Mouse (Mus musculus) forebrain, embryonic 14.5 days (tissue): ENCODE measurements around the gene Olfr68. TPM values are rescaled to one million over a fixed set of nuclear protein-coding genes. Genes with fewer than 3 reads are reported as not detected.

Experiments used
- polyA plus RNA-seq: library from polyadenylated mRNA; unstranded; fragments of >200 nt; fragmentation: Nextera tagmentation; extraction: Ambion mirVana; gene quantifications from 2 replicates; pipeline ENCODE4 v1.2.1, GENCODE M21; 2014

Gene Olfr68
- polyA plus RNA-seq, 1 experiment from 2014 or later, result not detected

Other genes starting within 250 kb of the Olfr68 start
- gene Olfr612, start 237.0 kb downstream of the Olfr68 start, polyA plus RNA-seq, result not detected in 2 replicates
- gene Olfr613, start 231.6 kb downstream of the Olfr68 start, polyA plus RNA-seq, result not detected in 2 replicates
- not detected in 2 replicates for gene Olfr615, start 223.6 kb downstream of the Olfr68 start, polyA plus RNA-seq
- not detected in 2 replicates for gene Olfr616, start 210.6 kb downstream of the Olfr68 start, polyA plus RNA-seq
- not detected in 2 replicates for gene Olfr617, start 206.6 kb downstream of the Olfr68 start, polyA plus RNA-seq
- gene Olfr618, start 189.6 kb downstream of the Olfr68 start, polyA plus RNA-seq, result not detected in 2 replicates
- not detected in 2 replicates for gene Olfr619, start 179.1 kb downstream of the Olfr68 start, polyA plus RNA-seq
- not detected in 2 replicates for gene Olfr620, start 167.2 kb downstream of the Olfr68 start, polyA plus RNA-seq
- gene Olfr622, start 137.0 kb downstream of the Olfr68 start, polyA plus RNA-seq, result not detected in 2 replicates
- gene Olfr623, start 116.0 kb downstream of the Olfr68 start, polyA plus RNA-seq, result not detected in 2 replicates
- gene Olfr624, start 108.5 kb downstream of the Olfr68 start, polyA plus RNA-seq, result not detected in 2 replicates
- gene Olfr625-ps1, start 97.0 kb downstream of the Olfr68 start, polyA plus RNA-seq, result not detected in 2 replicates
- not detected in 2 replicates for gene Olfr243, start 65.0 kb downstream of the Olfr68 start, polyA plus RNA-seq
- not detected in 2 replicates for gene Olfr628, start 49.3 kb downstream of the Olfr68 start, polyA plus RNA-seq
- not detected in 2 replicates for gene Olfr629, start 34.8 kb downstream of the Olfr68 start, polyA plus RNA-seq
- gene Olfr630, start 22.4 kb downstream of the Olfr68 start, polyA plus RNA-seq, result not detected in 2 replicates
- not detected in 2 replicates for gene Olfr69, start 8.1 kb downstream of the Olfr68 start, polyA plus RNA-seq
- gene Olfr67, start 12.1 kb upstream of the Olfr68 start, polyA plus RNA-seq, result not detected in 2 replicates
- gene Hbb-bt, start 34.3 kb upstream of the Olfr68 start, polyA plus RNA-seq, result 1,580 and 1,724 TPM in 2 replicates
- 3,810 and 4,891 TPM in 2 replicates for gene Hbb-bs, start 48.4 kb upstream of the Olfr68 start, polyA plus RNA-seq
- gene Hbb-bh2, start 60.8 kb upstream of the Olfr68 start, polyA plus RNA-seq, result not detected in 2 replicates
- gene Hbb-bh1, start 63.5 kb upstream of the Olfr68 start, polyA plus RNA-seq, result 0.90 and 2.5 TPM in 2 replicates
- 152 and 669 TPM in 2 replicates for gene Hbb-y, start 73.5 kb upstream of the Olfr68 start, polyA plus RNA-seq
- gene Olfr66, start 106.6 kb upstream of the Olfr68 start, polyA plus RNA-seq, result not detected in 2 replicates
- not detected in 2 replicates for gene Olfr64, start 114.8 kb upstream of the Olfr68 start, polyA plus RNA-seq
- gene Olfr65, start 123.8 kb upstream of the Olfr68 start, polyA plus RNA-seq, result not detected in 2 replicates
- not detected in 2 replicates for gene Olfr631, start 149.1 kb upstream of the Olfr68 start, polyA plus RNA-seq
- gene Olfr632, start 154.6 kb upstream of the Olfr68 start, polyA plus RNA-seq, result not detected in 2 replicates
- gene Olfr633, start 164.7 kb upstream of the Olfr68 start, polyA plus RNA-seq, result not detected in 2 replicates
- not detected in 2 replicates for gene Olfr635, start 191.5 kb upstream of the Olfr68 start, polyA plus RNA-seq
- gene Olfr638, start 219.0 kb upstream of the Olfr68 start, polyA plus RNA-seq, result not detected in 2 replicates
- not detected in 2 replicates for gene Olfr639, start 237.6 kb upstream of the Olfr68 start, polyA plus RNA-seq
- not detected in 2 replicates for gene Olfr640, start 245.9 kb upstream of the Olfr68 start, polyA plus RNA-seq